In genomic region chr4:49079399-49079798, GRCm38 (mm10) we compare ENCODE assay signal across 24 mouse cellular contexts. TPM values are rescaled to one million over a fixed set of nuclear protein-coding genes. Genes with fewer than 3 reads are reported as not detected.
DNase-seq lines count a peak whose midpoint lies in the region; ATAC-seq lines count a peak whose summit lies in the region.
"Had no signal": no experiment of that assay in that cellular context is flagged by ENCODE, and none has a peak within 500 bp of the region (broad histone marks: within the 10 kb centered on the region; RNA-seq: fewer than 3 reads in every experiment).

No protein-coding gene starts in this region.

- H3K27ac ChIP-seq in midbrain, embryonic 10.5 days (replicated peaks): 0 out of 2 replicates have a peak overlapping the region, but pooled peaks have one; percentile 1
- H3K27ac ChIP-seq in midbrain, embryonic 16.5 days (ENCODE audit: low read length): no peak overlapping the region
- H3K27ac ChIP-seq in hindbrain, embryonic 13.5 days: peak overlapping the region; percentile 40; the same call in 1 of the 2 replicates
- H3K27ac ChIP-seq in hindbrain, embryonic 16.5 days (ENCODE audit: low read depth, low read length): no peak overlapping the region
- 0 out of 2 replicates have a peak overlapping the region, but pooled peaks have one; percentile 4 for H3K27ac ChIP-seq in neural tube, embryonic 15.5 days (replicated peaks)
- H3K27ac ChIP-seq: embryonic facial prominence, embryonic 13.5 days; forebrain, embryonic 13.5 days; heart, adult 2 months; heart, embryonic 15.5 days had no signal

- no peak for ATAC-seq in midbrain, embryonic 16.5 days
- ATAC-seq in hindbrain, embryonic 13.5 days (ENCODE audit: low FRiP score): no peak
- ATAC-seq in hindbrain, embryonic 16.5 days: 0 out of 2 replicates have a peak, but pooled peaks have one; percentile 60
- peak; percentile 68 for ATAC-seq in neural tube, embryonic 15.5 days (ENCODE audit: low FRiP score)
- ATAC-seq in erythroid progenitor cell, adult 5-6 weeks (replicated peaks; ENCODE audit: low FRiP score, poor library complexity, severe bottlenecking): no peak
- ATAC-seq: activated CD4-positive, CD25-positive, alpha-beta regulatory T cell, adult 4 months; forebrain, embryonic 13.5 days; forebrain, postnatal 0 days; Patski had no signal

- no peak overlapping the region for H3K4me2 ChIP-seq in midbrain, embryonic 16.5 days (ENCODE audit: low read length)
- no peak overlapping the region for H3K4me2 ChIP-seq in hindbrain, embryonic 13.5 days
- H3K4me2 ChIP-seq in hindbrain, embryonic 16.5 days (ENCODE audit: low read length): no peak overlapping the region
- no peak overlapping the region for H3K4me2 ChIP-seq in neural tube, embryonic 15.5 days
- H3K4me2 ChIP-seq: embryonic facial prominence, embryonic 13.5 days; forebrain, embryonic 13.5 days; heart, embryonic 11.5 days; heart, embryonic 15.5 days had no signal

- H3K4me1 ChIP-seq in midbrain, embryonic 10.5 days: peaks cover 24% of the 10 kb centered on the region
- H3K4me1 ChIP-seq in midbrain, embryonic 16.5 days (ENCODE audit: control insufficient read depth, insufficient read depth, low read length): peaks cover 14% of the 10 kb centered on the region
- H3K4me1 ChIP-seq in hindbrain, embryonic 13.5 days (replicated peaks): peaks cover 13% of the 10 kb centered on the region
- H3K4me1 ChIP-seq in hindbrain, embryonic 16.5 days (ENCODE audit: control insufficient read depth, insufficient read depth, low read depth, low read length): no peaks in the 10 kb centered on the region
- 0 out of 2 replicates have a peak, but pooled peaks cover 4% of the 10 kb centered on the region for H3K4me1 ChIP-seq in neural tube, embryonic 15.5 days
- H3K4me1 ChIP-seq: embryonic facial prominence, embryonic 13.5 days; heart, embryonic 15.5 days had no signal

- no peak overlapping the region for H3K9ac ChIP-seq in midbrain, embryonic 16.5 days (ENCODE audit: low read depth, low read length)
- H3K9ac ChIP-seq in hindbrain, embryonic 13.5 days: no peak overlapping the region
- H3K9ac ChIP-seq in hindbrain, embryonic 16.5 days (ENCODE audit: low read depth, low read length): no peak overlapping the region
- H3K9ac ChIP-seq in neural tube, embryonic 15.5 days (replicated peaks): no peak overlapping the region
- H3K9ac ChIP-seq: embryonic facial prominence, embryonic 13.5 days; forebrain, embryonic 13.5 days; forebrain, postnatal 0 days; heart, embryonic 15.5 days had no signal

- no peaks in the 10 kb centered on the region for H3K9me3 ChIP-seq in midbrain, embryonic 10.5 days (replicated peaks)
- H3K9me3 ChIP-seq in midbrain, embryonic 16.5 days (replicated peaks; ENCODE audit: control insufficient read depth, low read length, poor library complexity, severe bottlenecking): no peaks in the 10 kb centered on the region
- H3K9me3 ChIP-seq in hindbrain, embryonic 13.5 days: no peaks in the 10 kb centered on the region
- H3K9me3 ChIP-seq in hindbrain, embryonic 16.5 days (ENCODE audit: control insufficient read depth, low read length): 0 out of 2 replicates have a peak, but pooled peaks cover 4% of the 10 kb centered on the region
- H3K9me3 ChIP-seq in neural tube, embryonic 15.5 days (replicated peaks): no peaks in the 10 kb centered on the region
- H3K9me3 ChIP-seq: embryonic facial prominence, embryonic 13.5 days; forebrain, embryonic 13.5 days; heart, embryonic 15.5 days had no signal

- DNase-seq in midbrain, embryonic 10.5 days (ENCODE audit: low spot score): no peak
- DNase-seq in thymus, postnatal 10 days (ENCODE audit: low spot score in 2 of 2): no peak
- DNase-seq: adrenal gland, postnatal 14 days; cerebellum, adult 18-20 months; cerebellum, adult 9-11 months; cerebellum, postnatal 36 days; forebrain, postnatal 0 days; gastrocnemius, postnatal 14 days; heart, adult 2 months; heart, postnatal 14 days had no signal

- 22% methylated on average over 1 of the region's 1 CpGs for WGBS in midbrain, embryonic 10.5 days
- WGBS in midbrain, embryonic 16.5 days: 8% methylated on average over 1 of the region's 1 CpGs
- 21% methylated on average over 1 of the region's 1 CpGs for WGBS in hindbrain, embryonic 13.5 days
- WGBS in hindbrain, embryonic 16.5 days: 21% methylated on average over 1 of the region's 1 CpGs
- 21% methylated on average over 1 of the region's 1 CpGs for WGBS in neural tube, embryonic 15.5 days

- no peaks in the 10 kb centered on the region for H3K27me3 ChIP-seq in midbrain, embryonic 10.5 days (ENCODE audit: low read depth, poor library complexity, severe bottlenecking)
- no peaks in the 10 kb centered on the region for H3K27me3 ChIP-seq in midbrain, embryonic 16.5 days (ENCODE audit: control insufficient read depth, insufficient read depth, low read depth, low read length)
- no peaks in the 10 kb centered on the region for H3K27me3 ChIP-seq in hindbrain, embryonic 13.5 days
- H3K27me3 ChIP-seq in hindbrain, embryonic 16.5 days (replicated peaks; ENCODE audit: control insufficient read depth, insufficient read depth, low read length): no peaks in the 10 kb centered on the region
- H3K27me3 ChIP-seq in neural tube, embryonic 15.5 days (replicated peaks): no peaks in the 10 kb centered on the region
- H3K27me3 ChIP-seq: CH12.LX; embryonic facial prominence, embryonic 13.5 days; forebrain, embryonic 13.5 days; heart, embryonic 15.5 days had no signal

- no peak overlapping the region for H3K4me3 ChIP-seq in midbrain, embryonic 10.5 days
- H3K4me3 ChIP-seq in midbrain, embryonic 16.5 days (ENCODE audit: low read depth, low read length): no peak overlapping the region
- no peak overlapping the region for H3K4me3 ChIP-seq in hindbrain, embryonic 13.5 days
- no peak overlapping the region for H3K4me3 ChIP-seq in hindbrain, embryonic 16.5 days (ENCODE audit: low read length)
- no peak overlapping the region for H3K4me3 ChIP-seq in neural tube, embryonic 15.5 days (replicated peaks)
- H3K4me3 ChIP-seq: embryonic facial prominence, embryonic 13.5 days; forebrain, embryonic 13.5 days; heart, adult 2 months; heart, embryonic 15.5 days had no signal

- no peaks in the 10 kb centered on the region for H3K36me3 ChIP-seq in midbrain, embryonic 10.5 days
- no peaks in the 10 kb centered on the region for H3K36me3 ChIP-seq in midbrain, embryonic 16.5 days (ENCODE audit: control insufficient read depth, insufficient read depth, low read length)
- no peaks in the 10 kb centered on the region for H3K36me3 ChIP-seq in hindbrain, embryonic 13.5 days
- no peaks in the 10 kb centered on the region for H3K36me3 ChIP-seq in hindbrain, embryonic 16.5 days (ENCODE audit: control insufficient read depth, insufficient read depth, low read length)
- H3K36me3 ChIP-seq in neural tube, embryonic 15.5 days: no peaks in the 10 kb centered on the region
- H3K36me3 ChIP-seq: embryonic facial prominence, embryonic 13.5 days; heart, embryonic 15.5 days had no signal

RNA-seq across cellular contexts. Expression of gene Plppr1, which starts 20.3 kb away (rescaled TPM):
- 3.4 and 7.3 TPM in 2 replicates for polyA plus RNA-seq in midbrain, embryonic 10.5 days (2016; fragmentation: Nextera tagmentation; extraction: Ambion mirVana)
- polyA plus RNA-seq in midbrain, embryonic 16.5 days (2015; fragmentation: Nextera tagmentation; extraction: Ambion mirVana): 65.9 and 67.1 TPM in 2 replicates
- 55.1 and 59.2 TPM in 2 replicates for polyA plus RNA-seq in hindbrain, embryonic 13.5 days (2015; fragmentation: Nextera tagmentation; extraction: Ambion mirVana)
- polyA plus RNA-seq in hindbrain, embryonic 16.5 days (2015; fragmentation: Nextera tagmentation; extraction: Ambion mirVana): 67.3 and 69.8 TPM in 2 replicates
- polyA plus RNA-seq in neural tube, embryonic 15.5 days (2015; fragmentation: Nextera tagmentation; extraction: Ambion mirVana): 77.9 and 91.9 TPM in 2 replicates
- total RNA-seq in erythroid progenitor cell, adult 5-6 weeks (2015; ENCODE audit: low replicate concordance): not detected in 2 replicates
- not detected in 2 replicates for total RNA-seq in erythroid progenitor cell, adult 5-6 weeks (2017; ENCODE audit: low replicate concordance)
- total RNA-seq: CH12.LX; gastrocnemius, adult 18-20 months; hematopoietic stem cell, adult 5-6 weeks had no signal
- polyA plus RNA-seq: heart, adult 2 months had no signal

Comparison
In these comparisons a context has a peak if more than half of its experiments do, and no peak if none do; other contexts are left out.
1. H3K27ac ChIP-seq: peak in midbrain, embryonic 10.5 days (single experiment), hindbrain, embryonic 13.5 days (single experiment) and neural tube, embryonic 15.5 days (single experiment); none in midbrain, embryonic 16.5 days (single experiment) and hindbrain, embryonic 16.5 days (single experiment).
2. ATAC-seq: peak in hindbrain, embryonic 16.5 days (single experiment) and neural tube, embryonic 15.5 days (single experiment); none in midbrain, embryonic 16.5 days (single experiment), hindbrain, embryonic 13.5 days (single experiment) and erythroid progenitor cell, adult 5-6 weeks (single experiment).